Mouse (Mus musculus) cerebellum, adult 8-10 months (tissue): Measurements from ENCODE around the gene Pdik1l.

Source experiments
- DNase-seq: peaks from one replicate; pipeline ENCODE4 v3.0.0; 2022

Gene Pdik1l

DNA sequence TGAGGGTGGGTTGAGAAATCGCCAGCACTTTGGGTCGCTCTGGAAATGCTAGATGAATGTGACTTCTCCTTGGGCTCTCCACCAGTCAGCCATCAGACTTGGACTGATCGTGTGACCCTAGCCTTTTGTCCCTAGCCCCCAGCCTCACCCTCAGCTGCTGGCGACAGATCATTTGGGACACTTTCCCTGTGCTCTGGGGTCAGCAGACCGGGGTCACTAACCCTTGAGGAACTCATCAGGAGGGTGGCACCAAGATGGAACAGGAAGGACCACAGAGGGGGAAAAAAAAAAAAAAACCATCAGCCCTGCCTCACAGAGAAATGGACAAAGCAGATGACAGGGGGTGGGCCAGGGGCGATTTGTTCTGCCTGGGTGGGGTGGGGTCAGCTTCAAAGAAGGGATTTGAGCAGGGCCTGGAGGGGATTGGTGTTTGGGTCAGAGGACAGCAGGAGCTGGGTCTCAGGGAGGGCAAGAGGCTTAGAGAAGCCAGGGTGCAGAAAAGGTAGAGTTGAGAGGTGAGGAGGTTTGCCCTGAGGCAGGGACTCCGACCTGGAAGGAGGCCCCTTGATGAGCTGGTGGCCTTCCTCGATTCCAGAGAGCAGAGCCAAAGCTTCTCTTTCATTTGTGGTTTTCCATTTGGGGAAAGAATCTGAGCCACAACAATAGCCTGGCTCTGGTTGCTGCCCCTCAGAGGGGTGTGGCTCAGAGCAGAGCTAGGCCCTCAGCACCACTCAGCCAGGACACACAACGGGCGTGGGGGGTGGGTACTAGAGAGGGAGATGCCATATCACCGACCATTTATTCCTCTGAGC is 30.3 kb downstream of the Pdik1l start:
- DNase-seq = no peak

DNA sequence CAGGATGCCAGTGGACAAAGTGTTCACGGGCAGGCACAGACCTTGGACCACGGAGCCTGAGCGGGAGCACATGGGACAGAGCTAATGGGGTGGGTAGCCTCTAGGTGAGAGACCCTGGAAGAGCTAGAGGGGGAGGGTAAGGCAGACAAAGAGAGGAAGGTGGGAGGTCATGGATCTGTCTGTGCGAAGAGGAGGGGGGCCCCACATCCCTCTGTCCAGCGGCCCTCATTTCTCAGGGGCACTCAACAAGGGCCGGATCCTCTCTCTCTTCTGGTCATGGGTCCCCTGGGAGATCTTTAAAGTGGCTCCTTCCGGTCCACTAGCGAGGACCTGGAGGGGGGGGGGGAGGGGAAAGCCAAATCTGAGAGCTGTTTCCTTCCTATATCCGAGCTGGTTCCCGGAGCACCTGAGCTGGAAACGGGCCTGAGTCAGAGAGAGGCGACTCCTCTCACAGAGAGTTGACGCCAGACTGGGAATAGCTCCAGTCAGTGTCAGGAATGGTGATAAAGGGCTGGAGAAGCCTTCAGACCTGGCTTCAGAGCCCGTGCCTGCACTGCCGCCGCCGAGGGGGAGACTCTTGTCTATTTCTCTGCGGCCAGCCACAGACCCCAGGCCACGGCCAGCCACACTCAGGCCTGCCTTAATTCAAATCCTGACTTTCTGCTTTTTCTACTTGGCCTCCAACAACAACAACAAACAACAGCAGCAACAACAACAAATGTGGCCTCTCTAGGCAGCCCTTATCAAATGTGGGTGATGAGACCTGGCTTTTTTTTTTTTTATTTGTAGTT is 31.1 kb downstream of the Pdik1l start:
- no peak for DNase-seq

DNA sequence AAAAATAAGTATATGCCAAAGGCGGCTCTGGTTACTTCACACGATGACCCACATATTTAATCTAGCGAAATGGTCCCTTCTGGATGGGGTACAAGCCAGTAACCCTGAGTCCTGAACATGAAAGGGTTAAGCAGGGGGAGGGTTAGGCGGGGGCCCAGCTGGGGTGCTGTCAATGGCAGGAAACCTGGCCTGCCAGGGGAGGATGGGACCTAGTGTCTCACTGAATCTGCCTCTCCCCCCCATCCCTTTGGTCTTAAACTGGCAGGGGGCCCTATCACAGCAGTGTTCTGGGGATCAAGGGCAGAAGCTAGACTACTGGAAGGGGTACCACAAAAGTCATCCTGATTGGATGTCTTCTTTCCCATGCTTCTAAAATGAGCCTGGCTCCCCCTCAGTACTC is 31.8 kb downstream of the Pdik1l start:
- no peak for DNase-seq

DNA sequence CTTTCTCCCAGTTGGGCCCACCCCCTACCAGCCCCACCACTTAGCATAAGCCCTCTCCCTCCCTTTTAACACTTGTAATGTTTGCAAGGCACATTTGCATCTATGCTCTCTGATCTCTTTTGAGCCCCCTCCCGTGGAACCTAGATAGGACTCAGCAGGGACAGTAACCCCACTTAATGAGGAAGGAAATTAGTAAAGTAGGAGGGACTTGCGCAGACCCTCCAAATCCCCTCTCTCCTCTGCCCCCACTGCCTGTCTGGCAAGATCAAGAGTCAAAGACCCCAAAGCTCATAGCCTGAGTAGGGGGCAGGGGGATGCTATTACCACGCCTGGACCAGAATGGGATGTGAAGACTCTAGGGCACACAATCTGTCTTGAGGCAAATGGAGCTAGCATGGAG is 32.9 kb downstream of the Pdik1l start:
- no peak for DNase-seq

DNA sequence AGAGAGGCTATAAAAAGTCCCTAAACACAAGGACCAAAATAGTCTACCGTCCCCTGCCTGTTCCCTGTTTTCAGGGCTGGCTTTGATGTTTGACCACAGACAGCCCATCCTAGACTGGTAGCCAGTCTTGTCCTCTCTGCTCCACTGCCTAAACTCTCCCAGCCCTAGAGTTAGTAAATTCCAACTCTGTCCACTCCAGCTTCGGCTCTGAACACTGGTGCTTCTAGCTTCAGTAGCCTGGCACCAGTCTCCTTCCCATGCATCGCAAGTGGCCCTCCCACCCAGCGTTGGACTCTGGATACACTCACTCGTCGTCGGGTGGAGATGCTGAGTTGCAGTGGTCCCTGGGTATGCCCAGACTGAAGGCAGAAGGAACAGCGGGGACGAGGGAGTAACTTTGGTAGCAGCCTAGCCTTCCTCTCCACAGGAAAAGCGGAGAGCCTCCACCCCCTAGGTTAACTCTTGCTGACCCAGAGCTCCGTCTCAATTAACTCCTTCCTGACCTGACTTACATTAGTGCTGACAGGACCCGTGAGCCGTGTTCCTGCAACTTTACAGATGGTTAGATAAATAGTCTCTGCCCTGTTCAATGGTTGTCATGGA is 33.9 kb downstream of the Pdik1l start, which contains the start of gene Grrp1:
TSS of gene Grrp1 (minus strand) at position 385 of the 603 bp plus-strand sequence.
- DNase-seq = no peak

DNA sequence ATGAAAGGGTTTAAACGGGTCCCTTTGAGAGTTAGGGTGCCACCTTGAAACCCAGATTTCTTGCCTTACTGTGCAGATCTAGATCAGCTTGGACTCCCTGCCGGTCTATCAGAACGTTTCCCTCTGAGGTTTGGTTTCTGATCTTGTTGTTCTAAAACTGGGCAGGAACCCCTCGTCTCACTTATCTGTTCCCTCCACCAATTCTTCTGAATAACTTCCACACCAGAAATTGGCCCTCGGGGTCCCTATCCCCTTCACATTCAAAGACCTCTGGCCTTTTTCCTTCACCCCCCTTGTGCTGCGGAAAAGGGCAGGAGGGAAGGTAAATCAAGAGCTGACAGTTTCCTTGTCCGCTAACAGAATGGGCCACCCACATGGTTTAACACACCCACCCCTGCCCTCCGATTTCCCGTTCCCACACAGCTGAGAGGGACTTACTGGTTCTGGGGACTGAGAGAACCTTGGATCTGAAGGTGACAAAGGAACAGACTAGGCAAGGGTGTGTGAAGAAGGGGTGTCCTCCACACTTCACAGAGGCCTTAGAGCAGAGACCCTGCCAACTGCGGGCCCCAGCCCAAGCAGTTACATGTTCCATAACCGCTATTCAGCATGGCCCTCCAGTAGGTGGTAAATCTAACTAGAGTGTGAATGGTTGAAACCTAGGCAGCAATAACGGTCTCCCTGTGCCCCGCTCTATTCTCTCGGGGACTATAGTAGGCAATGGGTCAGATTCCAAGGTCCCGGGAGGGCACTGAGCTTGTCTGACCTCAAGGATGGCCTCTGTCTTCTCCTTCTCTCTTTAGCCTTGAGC is 34.6 kb downstream of the Pdik1l start:
- no peak for DNase-seq

DNA sequence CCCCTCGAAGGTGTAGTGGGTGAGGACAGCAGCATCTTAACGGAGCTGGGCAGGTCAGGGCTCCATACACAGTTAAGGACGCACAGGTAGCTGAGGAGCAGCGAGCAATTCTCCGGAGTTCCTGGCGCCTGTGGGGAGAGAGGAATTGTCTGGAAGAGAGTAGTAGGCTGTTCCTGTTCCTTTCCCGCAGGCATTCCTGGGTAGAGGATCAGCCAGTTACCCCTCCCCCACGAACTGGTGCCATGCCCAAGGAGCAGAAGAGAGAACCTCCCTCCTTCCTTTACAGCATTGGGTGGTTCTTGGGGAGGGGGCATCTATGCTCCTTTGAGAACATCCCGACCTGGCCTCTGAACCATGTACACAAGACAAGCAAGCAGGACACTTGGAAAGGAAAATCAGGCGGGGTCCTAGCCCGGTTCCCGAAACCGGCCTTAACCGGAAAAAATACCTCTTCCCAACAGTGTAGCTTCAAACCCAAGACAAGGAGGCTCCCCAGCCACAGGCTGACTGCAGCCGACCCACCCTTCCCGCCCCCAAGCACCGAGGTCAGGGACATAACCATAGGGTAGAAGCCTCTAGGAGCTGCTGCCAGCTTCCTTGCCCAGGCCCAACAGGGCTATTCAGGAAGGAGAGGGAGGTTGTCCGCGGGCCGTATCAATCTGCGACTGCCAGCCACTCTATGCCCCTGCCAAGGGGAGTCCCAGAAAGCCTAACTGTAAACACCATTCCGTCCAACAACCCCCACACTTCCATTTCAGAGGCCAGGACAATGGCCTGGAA is 35.4 kb downstream of the Pdik1l start:
- no peak for DNase-seq

DNA sequence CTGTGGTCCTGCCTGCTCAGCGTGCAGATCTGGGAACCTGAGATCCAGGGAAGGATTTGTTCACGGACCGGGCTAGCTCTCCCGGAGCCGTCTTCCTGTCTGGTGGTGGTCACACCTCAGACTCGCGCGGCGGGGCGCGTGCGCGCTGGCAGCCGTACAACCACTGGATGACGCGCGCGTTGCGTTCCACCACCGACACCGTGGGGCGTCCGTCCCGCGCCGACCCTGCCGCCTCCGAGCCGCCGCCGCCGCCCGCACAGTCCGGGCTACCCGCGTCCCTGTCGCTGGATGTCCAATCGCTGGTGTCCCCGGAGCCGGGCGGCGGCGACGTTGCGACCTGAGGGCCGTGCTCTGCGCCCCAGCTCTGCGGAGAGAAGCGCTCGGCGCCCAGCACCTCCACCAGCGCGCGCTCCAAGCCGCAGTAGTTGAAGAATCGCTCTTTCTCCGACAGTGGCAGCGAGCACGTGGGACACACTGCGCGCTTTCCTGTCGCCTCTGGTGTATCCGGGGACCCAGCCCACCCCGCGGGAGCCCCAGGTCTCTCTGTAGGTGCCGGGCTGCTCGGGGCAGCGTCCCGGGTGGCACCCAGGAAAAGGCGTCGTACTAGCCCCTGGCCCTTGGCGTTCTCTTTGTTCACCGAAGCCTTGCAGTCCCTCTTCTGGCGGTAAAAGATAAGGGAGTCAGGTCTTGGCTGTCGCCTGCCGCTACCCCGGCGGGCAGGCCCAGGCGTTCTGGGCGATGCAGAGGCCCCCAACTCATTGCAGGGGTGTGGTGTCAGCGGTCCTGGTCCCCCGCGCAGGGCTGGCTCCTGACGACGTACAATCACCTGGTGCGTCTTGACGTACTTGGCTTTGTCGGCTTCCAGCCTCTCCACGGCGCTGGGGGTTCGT is 36.2 kb downstream of the Pdik1l start:
- DNase-seq = no peak

DNA sequence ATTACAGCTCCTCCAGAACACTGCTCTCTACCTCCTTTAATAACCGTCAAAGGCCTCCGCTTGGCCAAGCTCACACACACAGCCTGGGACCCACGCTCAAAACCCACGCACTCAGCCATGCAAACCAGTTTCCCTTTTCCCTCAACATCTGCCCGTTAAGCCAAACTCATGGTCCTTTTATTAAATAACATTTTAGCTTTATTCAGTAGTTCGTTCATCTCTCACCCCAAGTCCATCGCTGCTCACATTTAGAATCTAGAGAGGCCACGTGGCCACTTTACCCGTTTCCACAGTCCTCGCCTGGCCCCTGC is 36.8 kb downstream of the Pdik1l start:
- DNase-seq = no peak

DNA sequence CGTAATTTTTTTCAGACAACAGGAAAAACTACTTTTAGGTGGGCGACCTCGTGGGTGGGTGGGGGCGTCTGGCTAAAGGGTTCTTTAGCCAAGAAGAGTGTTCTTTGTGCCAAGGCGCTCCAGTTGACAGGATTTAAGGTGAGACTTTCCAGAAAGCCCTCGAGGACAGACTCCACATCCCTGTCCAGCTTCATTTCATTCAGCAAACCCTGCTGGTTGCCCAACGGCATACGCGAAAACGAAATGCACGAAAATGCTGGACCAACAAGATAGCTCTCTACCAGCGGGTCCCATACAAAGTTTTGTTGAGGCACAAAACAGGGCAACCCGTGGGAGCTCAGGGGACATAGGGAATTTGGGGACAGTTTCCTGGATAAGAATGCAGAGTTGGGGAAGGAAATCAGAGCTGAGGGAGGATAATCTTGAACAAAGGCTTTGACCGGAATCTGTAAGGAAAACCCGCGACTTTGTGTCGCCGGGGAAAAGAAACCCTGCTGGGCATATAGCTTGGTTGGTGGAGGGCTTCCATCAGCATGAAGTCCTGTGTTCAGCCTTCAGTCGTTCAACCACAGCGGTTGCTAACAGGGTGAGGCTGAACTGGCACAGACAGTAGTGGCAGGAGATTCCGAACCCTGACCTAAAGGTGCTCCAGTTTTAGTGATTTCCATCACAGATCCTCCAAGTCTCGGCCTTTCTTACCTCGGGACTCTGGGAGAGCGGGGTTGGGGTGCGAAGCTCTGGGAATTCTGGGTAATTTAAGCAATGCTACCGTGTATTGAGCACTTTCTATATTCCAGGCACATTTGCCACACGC is 37.4 kb downstream of the Pdik1l start:
- DNase-seq = no peak

DNA sequence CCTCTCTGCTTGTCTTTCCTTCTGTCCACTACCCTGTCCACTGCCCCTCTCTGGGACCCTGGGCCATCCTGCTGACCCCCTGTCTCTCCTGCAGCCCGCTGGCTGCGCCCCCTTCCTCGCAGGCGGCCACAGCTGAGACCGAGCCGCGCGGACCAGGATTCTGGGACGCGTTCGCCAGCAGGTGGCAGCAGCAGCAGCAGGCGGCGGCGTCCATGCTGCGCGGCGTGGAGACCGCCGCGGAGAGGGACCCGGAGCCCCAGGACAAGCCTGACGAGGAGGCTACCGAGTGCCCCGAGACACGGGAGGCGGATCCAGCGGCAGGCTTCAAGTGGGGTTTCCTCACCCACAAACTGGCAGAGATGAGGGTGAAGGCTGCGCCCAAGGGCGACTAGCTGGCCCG is 38.0 kb downstream of the Pdik1l start:
- DNase-seq = peak; percentile 53

DNA sequence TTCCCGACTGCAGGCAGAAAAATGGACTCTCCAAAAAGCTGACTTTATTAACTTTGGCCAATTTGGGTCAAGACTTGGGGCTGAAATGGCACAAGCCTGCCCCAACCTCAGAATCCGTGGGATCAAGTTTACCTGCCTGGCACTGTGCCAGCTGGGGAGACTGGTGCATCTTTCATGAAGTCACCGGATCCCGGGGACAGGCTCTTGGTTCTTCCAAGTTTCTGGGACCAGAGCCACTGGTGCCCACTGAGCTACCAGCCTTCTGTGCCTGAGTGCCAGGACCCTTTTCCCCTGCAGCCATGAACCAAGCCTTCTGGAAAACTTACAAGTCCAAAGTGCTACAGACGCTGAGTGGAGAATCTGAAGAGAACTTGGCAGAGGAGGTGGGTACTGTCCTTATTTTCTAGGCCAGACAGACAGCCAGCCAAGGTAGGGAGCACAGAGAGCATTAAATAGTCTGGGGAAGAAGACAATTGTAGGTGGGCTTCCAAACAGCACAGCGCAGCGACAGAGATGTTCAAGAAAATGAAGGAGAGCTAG is 40.9 kb downstream of the Pdik1l start, which contains the start of gene Gm30191:
TSS of gene Gm30191 (plus strand) at position 217 of the 540 bp plus-strand sequence.
- no peak for DNase-seq

DNA sequence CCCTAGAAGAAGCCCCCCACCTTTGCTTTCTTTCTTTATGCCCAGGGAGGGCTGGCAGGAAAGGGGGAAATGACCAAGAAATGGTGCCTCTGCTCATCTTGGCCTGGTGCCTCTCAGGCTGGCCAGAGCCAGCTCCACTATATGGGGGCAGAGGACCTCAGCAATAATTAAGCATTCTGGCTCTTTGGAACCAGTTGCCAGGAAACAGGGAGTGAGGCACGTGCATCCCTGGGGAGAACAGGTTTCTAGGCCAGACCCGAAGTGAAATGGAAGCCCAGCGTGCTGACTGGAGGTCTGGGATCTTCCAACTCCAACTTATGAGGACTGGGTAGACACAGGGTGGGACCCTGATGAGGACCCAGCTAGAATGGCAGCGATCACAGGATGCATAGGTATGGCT is 41.4 kb downstream of the Pdik1l start:
- DNase-seq = no peak

DNA sequence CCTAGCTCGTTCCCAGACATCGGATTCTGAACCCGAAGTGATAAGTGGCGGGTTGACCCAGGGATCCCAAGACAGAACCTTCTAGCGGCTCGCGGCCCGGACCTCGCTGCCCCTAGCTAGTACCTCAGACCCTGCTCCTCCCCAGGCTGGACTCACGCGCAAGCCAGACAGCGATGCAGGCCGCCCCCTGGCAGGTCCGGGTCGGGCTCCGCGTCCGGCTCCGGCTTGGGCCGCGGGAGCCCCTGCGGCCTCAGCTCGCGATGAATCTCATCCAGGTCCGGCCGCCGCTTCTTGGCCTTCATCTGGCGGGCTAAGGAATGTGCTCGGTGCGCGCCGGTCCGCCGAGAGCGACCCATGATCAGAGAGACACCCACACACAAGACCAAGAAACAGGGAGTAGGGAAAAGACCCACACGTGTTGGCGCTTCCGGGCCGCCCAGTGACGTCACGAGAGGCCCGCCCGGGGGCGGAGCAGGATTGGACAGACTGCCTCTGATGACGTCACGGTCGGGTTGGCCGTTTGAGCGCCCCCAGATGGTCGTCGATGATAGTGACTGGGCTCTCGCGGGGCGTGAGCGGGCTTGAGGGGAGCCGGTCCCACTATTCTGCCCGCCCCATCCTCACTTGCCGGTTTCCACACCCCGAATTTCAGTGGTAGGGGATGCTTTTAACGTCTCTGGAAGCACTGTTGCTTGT is 42.4 kb downstream of the Pdik1l start, which contains the start of gene Zfp593:
TSS of gene Zfp593 (minus strand) at position 445 of the 696 bp plus-strand sequence.
- peak; percentile 95 for DNase-seq

DNA sequence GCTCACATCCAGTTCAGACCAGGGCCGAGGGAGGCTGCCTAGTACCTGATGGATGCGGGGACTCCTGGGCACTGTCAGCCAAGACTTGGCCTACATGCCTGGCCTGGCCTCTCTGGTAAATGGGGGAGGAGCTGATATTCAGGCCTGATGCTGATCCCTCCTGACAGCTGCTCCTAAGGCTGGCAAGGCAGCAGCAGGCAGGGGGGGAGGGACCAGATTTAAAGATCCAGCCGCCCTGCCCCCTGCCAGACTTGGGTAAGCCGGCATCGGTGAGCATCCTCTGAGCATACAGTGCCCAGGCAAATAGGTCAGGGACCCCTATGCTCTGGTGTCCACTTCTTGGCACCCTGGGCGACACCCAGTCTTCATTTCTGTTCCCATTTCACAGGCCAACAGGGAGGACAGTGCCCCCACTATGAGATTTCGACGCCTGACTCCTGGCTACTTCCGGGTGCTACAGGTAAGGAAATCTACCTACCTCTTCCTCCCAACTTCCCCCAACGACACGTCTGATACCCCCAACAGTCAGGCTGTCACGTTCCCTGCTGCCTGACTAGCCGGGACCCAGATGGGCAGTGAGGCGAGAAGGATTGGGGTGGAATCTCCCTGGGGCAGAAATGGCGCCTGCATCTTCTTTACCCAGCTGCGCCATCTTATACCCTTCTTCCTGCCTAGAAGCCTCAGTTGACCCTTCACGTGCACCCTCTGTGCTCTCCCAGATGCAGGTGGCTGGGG is 44.0 kb downstream of the Pdik1l start, which contains the start of gene E130218I03Rik:
TSS of gene E130218I03Rik (plus strand) at position 147 of the 735 bp plus-strand sequence.
- no peak for DNase-seq

DNA sequence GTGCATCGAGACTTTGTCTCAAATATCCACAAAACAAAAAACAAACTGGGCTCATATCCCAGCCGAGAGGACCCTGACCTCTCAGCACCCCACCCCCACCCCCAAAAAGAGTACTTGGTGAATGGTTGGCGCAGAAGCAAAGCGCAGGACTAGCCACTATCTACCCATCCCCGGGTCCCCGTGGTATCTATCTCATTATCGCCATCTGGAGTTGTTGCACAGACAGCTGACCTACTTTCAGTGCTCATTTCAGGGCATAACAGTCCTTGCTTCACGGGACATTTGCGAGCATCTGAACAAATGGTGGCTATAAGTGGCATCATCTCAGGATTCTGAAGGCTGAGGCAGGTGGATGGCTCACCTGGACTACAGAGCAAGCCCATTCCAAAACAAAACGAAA is 49.0 kb downstream of the Pdik1l start:
- no peak for DNase-seq

DNA sequence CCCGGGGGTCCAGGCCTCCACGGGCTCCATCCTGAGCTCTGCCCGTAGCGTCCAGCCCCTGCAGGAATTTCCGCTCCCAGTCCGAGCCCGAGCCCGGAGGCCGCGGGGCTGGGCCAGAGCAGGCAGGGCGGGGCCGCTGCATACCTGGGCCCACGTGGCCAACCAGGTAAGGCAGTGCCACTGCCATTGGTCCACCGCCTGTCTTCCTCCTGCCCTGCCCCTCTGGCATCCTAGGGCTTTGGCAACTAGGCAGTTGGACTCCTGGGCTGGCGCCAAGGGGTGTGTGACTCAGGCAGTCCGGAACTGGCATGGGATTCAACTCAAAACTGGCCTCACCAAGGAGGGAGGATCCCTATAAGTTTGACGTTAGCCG is 49.4 kb downstream of the Pdik1l start, which contains the start of gene Cnksr1:
TSS of gene Cnksr1 (minus strand) at position 121 of the 373 bp plus-strand sequence.
- DNase-seq = peak; percentile 65
